Mouse (Mus musculus) CH12.LX (cell line): Measurements from ENCODE around the gene Hist1h1d. TPM values are rescaled to one million over a fixed set of nuclear protein-coding genes. Genes with fewer than 3 reads are reported as not detected.
"Not testable (repeated sequence)": the region's sequence is repeated elsewhere in the genome, so short reads cannot be mapped to it uniquely, and the experiment has no call there.

ENCODE experiments used
- DNase-seq: peaks from one replicate; pipeline ENCODE4 v3.0.0-alpha.2; 2013; ENCODE audit errors: extremely low read depth
- H3K27ac ChIP-seq: 2 replicates; pipeline ENCODE4 v1.5.1; 2012; ENCODE audit warnings: low read depth, mild to moderate bottlenecking, control low read depth, moderate library complexity; ENCODE audit not compliant: insufficient read depth
- H3K27me3 ChIP-seq: replicated peaks from 2 replicates; pipeline ENCODE3; 2012; ENCODE audit warnings: inconsistent platforms
- H3K36me3 ChIP-seq, 2 experiments: replicated peaks in 1 of 2; 2 replicates each; pipeline versions ENCODE3 to v1.6.1; 2012; ENCODE audit warnings: inconsistent platforms in 1 of 2, low read length in 1 of 2, mild to moderate bottlenecking in 1 of 2, mixed read lengths in 1 of 2, moderate library complexity in 1 of 2; ENCODE audit not compliant: control insufficient read depth in 1 of 2, insufficient read depth in 1 of 2
- H3K4me1 ChIP-seq, 2 experiments: 2 replicates each; pipeline ENCODE4 v1.6.1; 2012; ENCODE audit warnings: inconsistent platforms in 1 of 2, moderate library complexity in 1 of 2; ENCODE audit not compliant: insufficient read depth in 2 of 2, control insufficient read depth in 1 of 2
- H3K4me2 ChIP-seq: 2 replicates; pipeline ENCODE4 v1.6.1; 2012; ENCODE audit warnings: low read depth, mild to moderate bottlenecking, control low read depth; ENCODE audit not compliant: poor library complexity, insufficient read depth, severe bottlenecking
- H3K4me3 ChIP-seq, 3 experiments: fragments of 150-350 bp in 1 of 3; sonication (generic) in 1 of 3; replicated peaks in 1 of 3; 2 replicates each; pipeline versions ENCODE3 to v1.5.1; 2011 to 2012; ENCODE audit warnings: low read depth in 2 of 3, low read length in 2 of 3, mild to moderate bottlenecking in 2 of 3, moderate library complexity in 2 of 3, control low read depth in 1 of 3, improper control_type of control experiment in 1 of 3, inconsistent platforms in 1 of 3, mixed read lengths in 1 of 3; ENCODE audit not compliant: poor library complexity in 1 of 3
- H3K79me2 ChIP-seq: replicated peaks from 2 replicates; pipeline ENCODE4 v1.6.1; 2012; ENCODE audit warnings: mild to moderate bottlenecking, moderate library complexity; ENCODE audit not compliant: control insufficient read depth, poor library complexity, insufficient read depth, severe bottlenecking; ENCODE audit errors: extremely low read depth
- H3K9ac ChIP-seq: 2 replicates; pipeline ENCODE4 v1.6.1; 2012; ENCODE audit warnings: low read depth, mild to moderate bottlenecking, control low read depth, moderate library complexity; ENCODE audit not compliant: insufficient read depth
- H3K9me3 ChIP-seq: replicated peaks from 2 replicates; pipeline ENCODE3; 2012; ENCODE audit warnings: low read length, inconsistent platforms, mixed read lengths
- BHLHE40 ChIP-seq: IDR thresholded peaks from 2 replicates; pipeline ENCODE4 v1.6.1; 2011; ENCODE audit warnings: mild to moderate bottlenecking, low read depth, low read length, improper control_type of control experiment
- CHD1 ChIP-seq: IDR thresholded peaks from 2 replicates; pipeline ENCODE4 v1.6.1; 2012; ENCODE audit warnings: low read depth, low read length, improper control_type of control experiment, inconsistent platforms
- CHD2 ChIP-seq: IDR thresholded peaks from 2 replicates; pipeline ENCODE4 v1.6.1; 2011; ENCODE audit warnings: low read length, improper control_type of control experiment
- E2F4 ChIP-seq: IDR thresholded peaks from 2 replicates; pipeline ENCODE4 v1.6.1; 2011; ENCODE audit warnings: low read depth, low read length, improper control_type of control experiment; ENCODE audit not compliant: insufficient replicate concordance
- HCFC1 ChIP-seq: IDR thresholded peaks from 2 replicates; pipeline ENCODE4 v1.6.1; 2012; ENCODE audit warnings: low read depth, mild to moderate bottlenecking, inconsistent platforms, low read length, improper control_type of control experiment
- IRF4 ChIP-seq: IDR thresholded peaks from 2 replicates; pipeline ENCODE4 v1.6.1; 2014; ENCODE audit warnings: low read depth, mild to moderate bottlenecking, inconsistent platforms, low read length, improper control_type of control experiment
- KAT2A ChIP-seq: IDR thresholded peaks from 2 replicates; pipeline ENCODE4 v1.6.1; 2012; ENCODE audit warnings: low read length, improper control_type of control experiment, inconsistent platforms; ENCODE audit not compliant: insufficient replicate concordance
- MAX ChIP-seq: IDR thresholded peaks from 2 replicates; pipeline ENCODE4 v1.6.1; 2011; ENCODE audit warnings: low read length, improper control_type of control experiment
- MAZ ChIP-seq: IDR thresholded peaks from 2 replicates; pipeline ENCODE4 v1.6.1; 2012; ENCODE audit warnings: low read depth, mild to moderate bottlenecking, inconsistent platforms, low read length, improper control_type of control experiment, moderate library complexity
- MXI1 ChIP-seq: IDR thresholded peaks from 2 replicates; pipeline ENCODE4 v1.6.1; 2011; ENCODE audit warnings: mild to moderate bottlenecking, low read depth, low read length, improper control_type of control experiment
- MYC ChIP-seq: IDR thresholded peaks from 2 replicates; pipeline ENCODE4 v1.6.1; 2011; ENCODE audit warnings: low read depth, mild to moderate bottlenecking, improper control_type of control experiment, low read length
- NELFE ChIP-seq: IDR thresholded peaks from 2 replicates; pipeline ENCODE4 v1.6.1; 2011; ENCODE audit warnings: low read depth, low read length, improper control_type of control experiment
- NRF1 ChIP-seq: IDR thresholded peaks from 2 replicates; pipeline ENCODE4 v1.6.1; 2014; ENCODE audit warnings: low read depth, mild to moderate bottlenecking, inconsistent platforms, low read length, improper control_type of control experiment, moderate library complexity
- POLR2A ChIP-seq: IDR thresholded peaks from 2 replicates; pipeline ENCODE4 v1.6.1; 2011; ENCODE audit warnings: low read depth, mild to moderate bottlenecking, improper control_type of control experiment, low read length
- POLR2AphosphoS2 ChIP-seq: IDR thresholded peaks from 2 replicates; pipeline ENCODE4 v1.6.1; 2011; ENCODE audit warnings: low read depth, low read length, improper control_type of control experiment
- RCOR1 ChIP-seq: conservative IDR thresholded peaks from 2 replicates; pipeline ENCODE4 v1.6.1; 2012; ENCODE audit warnings: low read depth, mild to moderate bottlenecking, inconsistent platforms, low read length, improper control_type of control experiment
- SIN3A ChIP-seq: IDR thresholded peaks from 2 replicates; pipeline ENCODE4 v1.6.1; 2012; ENCODE audit warnings: low read length, improper control_type of control experiment, inconsistent platforms
- TBP ChIP-seq: conservative IDR thresholded peaks from 2 replicates; pipeline ENCODE4 v1.6.1; 2011; ENCODE audit warnings: low read depth, low read length, improper control_type of control experiment
- TCF12 ChIP-seq: IDR thresholded peaks from 2 replicates; pipeline ENCODE4 v1.6.1; 2014; ENCODE audit warnings: low read depth, mild to moderate bottlenecking, inconsistent platforms, low read length, improper control_type of control experiment
- UBTF ChIP-seq: IDR thresholded peaks from 2 replicates; pipeline ENCODE4 v1.6.1; 2012; ENCODE audit warnings: low read depth, mild to moderate bottlenecking, inconsistent platforms, low read length, improper control_type of control experiment, moderate library complexity
- USF2 ChIP-seq: conservative IDR thresholded peaks from 2 replicates; pipeline ENCODE4 v1.6.1; 2011; ENCODE audit warnings: low read depth, low read length, improper control_type of control experiment
- ZMIZ1 ChIP-seq: IDR thresholded peaks from 2 replicates; pipeline ENCODE4 v1.6.1; 2012; ENCODE audit warnings: low read depth, mild to moderate bottlenecking, inconsistent platforms, low read length, improper control_type of control experiment
- dilution Hi-C: fragments of 300-500 bp; cut with MboI; formaldehyde crosslinking; loops from 2 replicates; pipeline ENCODE4 v1.14.3; 2020; ENCODE audit warnings: low sequenced_read_pairs; ENCODE audit not compliant: extremely low pct_unique_long_range_greater_than_20kb, extremely low pct_ligation_motif_present
- in situ Hi-C: fragments of 300-500 bp; cut with MboI; formaldehyde crosslinking; loops from 3 replicates; pipeline ENCODE4 v1.14.3; 2019; ENCODE audit warnings: low sequenced_read_pairs, low pct_ligation_motif_present, low pct_unique_long_range_greater_than_20kb, mixed read lengths
- polyA plus RNA-seq: library from polyadenylated mRNA; unstranded; fragments of >175 nt; gene quantifications from 2 replicates; pipeline ENCODE4 v1.2.1, GENCODE M21; 2012; ENCODE audit warnings: low read depth; ENCODE audit not compliant: insufficient read length
- total RNA-seq, 2 experiments: library from RNA; depleted of rRNA; stranded (reverse); fragments of 300-350 nt in 1 of 2; fragments of >200 nt in 1 of 2; gene quantifications; 2 replicates each; pipeline ENCODE4 v1.2.3; 2012 to 2014

The Hist1h1d gene
- total and polyA plus RNA-seq, 3 experiments: 0.14 to 112 (median 2.3) TPM

DNA sequence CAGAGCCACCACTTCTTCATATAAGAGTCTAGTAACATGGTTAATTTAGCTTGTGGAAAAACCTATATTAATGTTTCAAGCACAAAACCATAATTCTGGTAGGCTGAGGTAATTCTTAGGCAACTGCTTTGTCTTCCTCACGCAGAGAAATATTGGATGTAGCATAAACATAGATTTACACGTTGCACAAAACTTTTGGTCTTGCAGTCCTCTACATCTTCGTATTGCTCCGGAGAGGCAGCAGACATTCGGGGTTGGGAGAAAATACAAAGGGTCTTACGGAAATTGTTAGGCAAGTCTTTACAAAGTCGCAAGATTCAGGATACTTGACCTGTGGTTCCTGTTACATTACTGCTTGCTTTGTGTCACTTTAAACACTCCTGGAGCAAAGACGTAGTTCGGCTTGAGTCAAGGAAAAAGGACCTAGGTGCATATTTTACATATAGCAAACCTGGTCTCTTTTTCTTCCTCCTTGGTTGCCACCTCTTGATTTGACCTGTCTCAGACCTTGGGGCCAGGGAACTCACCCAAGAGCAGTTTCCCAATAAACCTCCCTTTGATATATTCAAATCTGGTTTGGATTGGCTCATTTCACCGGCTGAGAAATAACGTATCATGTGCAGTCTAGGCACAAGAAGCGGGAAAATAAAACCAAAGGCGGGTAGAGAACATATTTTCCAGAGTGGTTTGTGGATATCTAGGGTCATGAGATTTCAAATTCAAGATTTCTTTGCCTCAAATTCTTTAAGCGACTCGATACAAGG is 18.5 kb upstream of the Hist1h1d start:
- Histone ChIP-seq H3K4me3 (peak overlapping the region; percentile 41 to 63 (median 42)), H3K4me1 (peaks cover 9 to 44% of the 10 kb centered on the region in 2 experiments; a peak in 3 of 4 replicates), H3K9ac (peak overlapping the region; percentile 100), H3K9me3 (no peaks in the 10 kb centered on the region), H3K36me3 (no peaks in the 10 kb centered on the region), H3K79me2 (no peaks in the 10 kb centered on the region), H3K4me2 (peak overlapping the region; percentile 98), H3K27ac (peak overlapping the region; percentile 93), H3K27me3 (no peaks in the 10 kb centered on the region)
- dilution Hi-C loops (no loop called here), in situ Hi-C loops (no loop called here)
- peak; percentile 86 for DNase-seq
- TF ChIP-seq POLR2AphosphoS2 (0 out of 2 replicates have a peak, but pooled peaks have one; percentile 72), TBP (peak; percentile 58; the same call in 1 of the 2 replicates), SIN3A (no peak), POLR2A (peak; percentile 51; the same call in 1 of the 2 replicates), NELFE (peak; percentile 31), BHLHE40 (no peak)

DNA sequence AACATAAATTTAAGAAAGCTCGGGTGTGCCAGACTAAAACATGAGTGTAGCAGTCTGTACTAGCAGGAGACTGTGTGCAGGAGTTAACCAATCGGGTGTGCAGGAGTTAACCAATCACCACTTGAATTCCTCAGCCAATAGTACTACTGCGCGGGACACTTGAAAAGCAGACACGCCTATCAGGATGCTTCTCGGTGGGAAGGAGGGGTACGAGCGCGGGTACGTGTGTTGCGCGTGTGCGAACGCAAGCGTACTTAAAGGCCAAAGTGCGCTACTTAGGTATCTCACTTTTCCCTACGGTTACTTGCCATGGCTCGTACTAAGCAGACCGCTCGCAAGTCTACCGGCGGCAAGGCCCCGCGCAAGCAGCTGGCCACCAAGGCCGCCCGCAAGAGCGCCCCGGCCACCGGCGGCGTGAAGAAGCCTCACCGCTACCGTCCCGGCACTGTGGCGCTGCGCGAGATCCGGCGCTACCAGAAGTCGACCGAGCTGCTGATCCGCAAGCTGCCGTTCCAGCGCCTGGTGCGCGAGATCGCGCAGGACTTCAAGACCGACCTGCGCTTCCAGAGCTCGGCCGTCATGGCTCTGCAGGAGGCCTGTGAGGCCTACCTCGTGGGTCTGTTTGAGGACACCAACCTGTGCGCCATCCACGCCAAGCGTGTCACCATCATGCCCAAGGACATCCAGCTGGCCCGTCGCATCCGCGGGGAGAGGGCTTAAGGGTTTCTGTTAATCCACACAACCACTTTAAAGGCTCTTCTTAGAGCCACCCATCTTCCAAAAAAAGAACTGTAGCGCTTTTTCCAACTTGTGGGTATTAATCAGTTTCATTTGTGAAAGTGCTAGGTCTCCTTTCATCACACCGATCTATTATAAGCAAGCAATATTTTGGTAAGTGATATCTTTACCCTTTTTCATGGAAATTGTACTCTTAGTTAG is 17.7 kb upstream of the Hist1h1d start, which contains the start of gene Hist1h3g:
Gene Hist1h3g, plus strand, starts transcription at position 286 of the 939 bp plus-strand sequence.
- dilution Hi-C loops, H3K9me3 ChIP-seq, H3K36me3 ChIP-seq, H3K79me2 ChIP-seq, H3K27me3 ChIP-seq, in situ Hi-C loops: not testable (repeated sequence)
- peaks cover 9 to 51% of the 10 kb centered on the region in 2 experiments; a peak in 3 of 4 replicates for H3K4me1 ChIP-seq
- H3K4me2 ChIP-seq: peak within 1 kb of the TSS; percentile 98
- H3K9ac ChIP-seq: peak within 1 kb of the TSS; percentile 100
- TF ChIP-seq RCOR1 (0 out of 2 replicates have a peak, but pooled peaks have one; percentile 68), CHD1 (peak; percentile 95; the same call in 1 of the 2 replicates), E2F4 (peak; percentile 100), POLR2AphosphoS2 (peak; percentile 100), NRF1 (peak; percentile 85), MXI1 (0 out of 2 replicates have a peak, but pooled peaks have one; percentile 25), IRF4 (peak; percentile 31; the same call in 1 of the 2 replicates), UBTF (peak; percentile 97), KAT2A (peak; percentile 68; the same call in 1 of the 2 replicates), MAX (peak; percentile 40; the same call in 1 of the 2 replicates), CHD2 (peak; percentile 88), BHLHE40 (peak; percentile 19; the same call in 1 of the 2 replicates), POLR2A (peak; percentile 97), SIN3A (peak; percentile 61), ZMIZ1 (peak; percentile 99), TBP (peak; percentile 98), NELFE (peak; percentile 99), MAZ (0 out of 2 replicates have a peak, but pooled peaks have one; percentile 13), USF2 (peak; percentile 18), HCFC1 (peak; percentile 48), MYC (peak; percentile 77), TCF12 (peak; percentile 87; the same call in 1 of the 2 replicates)
- H3K4me3 ChIP-seq: peak within 1 kb of the TSS; percentile 49 to 70 (median 55)
- peak; percentile 98 for DNase-seq
- H3K27ac ChIP-seq: peak within 1 kb of the TSS; percentile 93
